Mouse (Mus musculus) ZHBTc4 (cell line): Measurements from ENCODE around the gene 1110051M20Rik.
"Not testable (repeated sequence)": the region's sequence is repeated elsewhere in the genome, so short reads cannot be mapped to it uniquely, and the experiment has no call there.

Experiments used
- DNase-seq: peaks from one replicate; pipeline ENCODE4 v3.0.0-alpha.2; 2011; ENCODE audit warnings: low read depth, low spot score

The 1110051M20Rik gene

GRCm38 (mm10) chr2:91444286-91444892 is at the start of gene 1110051M20Rik:
Gene 1110051M20Rik (minus strand): TSS chr2:91444704.
- DNase-seq, result peak; percentile 96

DNA sequence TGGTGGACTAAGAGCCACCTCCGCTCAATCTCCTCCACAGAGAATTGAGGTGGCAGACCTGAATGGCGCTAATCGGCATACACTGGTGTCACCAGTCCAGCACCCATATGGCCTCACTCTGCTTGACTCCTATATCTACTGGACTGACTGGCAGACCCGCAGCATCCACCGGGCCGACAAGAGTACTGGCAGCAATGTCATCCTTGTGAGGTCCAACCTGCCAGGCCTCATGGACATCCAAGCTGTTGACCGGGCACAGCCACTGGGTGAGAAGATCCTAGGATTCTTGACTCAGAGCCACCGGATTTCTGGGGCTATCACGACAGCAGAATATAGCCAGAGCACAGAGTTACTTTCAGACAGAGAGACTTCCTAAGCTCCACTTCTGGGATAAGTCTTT is 49.5 kb upstream of the 1110051M20Rik start:
- DNase-seq, result no peak

- no peak for DNase-seq
Measured at GRCm38 (mm10) chr2:91492071-91492635, 47.6 kb upstream of the 1110051M20Rik start.

DNA sequence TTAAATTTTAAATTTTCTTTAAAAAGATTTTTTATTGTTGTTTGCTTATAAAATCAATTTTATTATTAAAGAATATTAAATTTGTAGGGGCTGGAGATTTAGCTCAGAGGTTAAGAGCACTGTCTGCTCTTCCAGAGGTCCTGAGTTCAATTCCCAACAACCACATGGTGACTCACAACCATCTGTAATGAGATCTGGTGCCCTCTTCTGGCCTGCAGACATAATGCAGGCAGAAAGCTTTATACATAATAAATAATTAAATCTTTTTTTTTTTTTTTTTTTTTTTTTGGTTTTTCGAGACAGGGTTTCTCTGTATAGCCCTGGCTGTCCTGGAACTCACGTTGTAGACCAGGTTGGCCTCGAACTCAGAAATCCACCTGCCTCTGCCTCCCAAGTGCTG is 42.8 kb upstream of the 1110051M20Rik start:
- not testable (repeated sequence) for DNase-seq

- no peak for DNase-seq
Measured at GRCm38 (mm10) chr2:91485256-91485655, 40.8 kb upstream of the 1110051M20Rik start.

GRCm38 (mm10) chr2:91484698-91485097 is 40.2 kb upstream of the 1110051M20Rik start:
- no peak for DNase-seq

DNA sequence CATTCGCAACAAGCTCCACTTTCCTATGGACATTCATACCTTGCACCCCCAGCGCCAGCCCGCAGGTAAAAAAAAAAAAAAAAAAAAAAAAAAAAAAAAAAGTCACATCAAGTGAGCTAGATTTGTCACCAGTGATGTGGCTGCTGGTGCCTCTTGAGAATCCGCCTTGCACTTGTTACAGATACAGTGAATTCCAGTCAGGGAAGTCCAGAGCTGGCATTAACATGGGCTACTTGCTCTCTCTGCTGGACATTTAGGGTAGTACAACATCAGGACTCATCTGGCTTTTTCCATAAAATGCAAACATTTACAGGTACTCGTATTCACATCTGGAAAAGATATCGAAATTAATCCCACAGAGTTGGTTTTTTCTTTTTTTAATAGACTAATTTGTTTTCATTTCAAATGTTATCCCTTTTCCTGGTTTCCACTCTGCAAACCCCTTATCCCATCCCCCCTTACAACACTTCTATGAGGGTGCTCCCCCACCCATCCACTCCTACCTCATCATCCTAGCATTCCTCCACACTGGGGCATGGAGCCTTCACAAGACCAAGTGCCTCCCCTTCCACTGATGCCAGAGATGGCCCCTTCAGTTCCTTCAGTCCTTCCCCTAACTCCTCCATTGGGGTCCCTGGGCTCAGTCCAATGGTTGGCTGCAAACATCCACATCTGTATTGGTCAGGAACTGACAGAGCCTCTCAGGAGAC is 36.5 kb upstream of the 1110051M20Rik start:
- DNase-seq, result peak; percentile 81

DNA sequence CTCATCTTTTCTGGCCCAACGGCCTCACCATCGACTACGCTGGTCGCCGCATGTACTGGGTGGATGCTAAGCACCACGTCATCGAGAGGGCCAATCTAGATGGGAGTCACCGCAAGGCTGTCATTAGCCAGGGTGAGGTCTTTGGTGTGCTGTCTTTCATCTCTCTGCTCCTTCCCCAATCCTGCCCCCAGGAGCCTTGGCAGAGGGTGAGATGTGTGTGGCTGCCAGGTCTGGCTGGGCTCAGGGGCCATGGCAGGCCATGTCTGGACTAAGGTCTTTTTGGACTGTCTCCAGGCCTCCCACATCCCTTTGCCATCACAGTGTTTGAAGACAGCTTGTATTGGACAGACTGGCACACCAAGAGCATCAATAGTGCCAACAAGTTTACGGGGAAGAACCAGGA is 35.9 kb upstream of the 1110051M20Rik start:
- no peak for DNase-seq

DNA sequence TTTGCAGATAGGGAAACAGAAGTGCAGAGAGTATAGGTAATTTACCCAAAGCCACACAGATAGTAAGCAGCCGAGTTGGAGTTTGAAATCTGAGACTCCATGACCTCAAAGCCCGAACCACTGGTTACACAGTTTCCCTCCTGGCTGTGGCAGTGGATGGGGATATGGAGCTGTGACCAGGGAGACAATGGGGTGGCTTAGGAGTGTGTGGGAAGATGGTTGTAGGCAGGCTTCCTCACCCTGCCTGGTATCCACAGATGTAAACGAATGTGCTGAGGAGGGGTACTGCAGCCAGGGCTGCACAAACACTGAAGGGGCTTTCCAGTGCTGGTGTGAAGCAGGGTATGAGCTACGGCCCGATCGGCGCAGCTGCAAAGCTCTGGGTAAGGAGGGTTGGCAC is 32.3 kb upstream of the 1110051M20Rik start:
- no peak for DNase-seq

- DNase-seq, result no peak
Measured at GRCm38 (mm10) chr2:91476251-91476661, 31.8 kb upstream of the 1110051M20Rik start.

GRCm38 (mm10) chr2:91475791-91476190 is 31.3 kb upstream of the 1110051M20Rik start:
- no peak for DNase-seq

DNA sequence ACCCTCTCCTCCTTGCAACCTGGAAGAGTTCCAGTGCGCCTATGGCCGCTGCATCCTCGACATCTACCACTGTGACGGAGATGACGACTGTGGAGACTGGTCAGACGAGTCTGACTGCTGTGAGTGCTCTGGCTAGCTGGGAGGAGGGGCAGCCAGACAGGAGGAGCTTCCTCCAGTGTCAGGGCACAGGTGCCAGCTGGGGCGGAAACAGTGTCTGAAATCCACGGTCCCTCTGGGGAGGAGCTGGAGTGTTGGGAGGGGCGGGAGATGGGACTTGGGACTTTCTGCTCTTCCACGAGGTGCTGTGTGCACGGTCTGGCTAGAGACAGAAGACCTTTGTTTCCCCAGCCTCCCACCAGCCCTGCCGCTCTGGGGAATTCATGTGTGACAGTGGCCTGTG is 29.9 kb upstream of the 1110051M20Rik start:
- DNase-seq, result no peak

DNA sequence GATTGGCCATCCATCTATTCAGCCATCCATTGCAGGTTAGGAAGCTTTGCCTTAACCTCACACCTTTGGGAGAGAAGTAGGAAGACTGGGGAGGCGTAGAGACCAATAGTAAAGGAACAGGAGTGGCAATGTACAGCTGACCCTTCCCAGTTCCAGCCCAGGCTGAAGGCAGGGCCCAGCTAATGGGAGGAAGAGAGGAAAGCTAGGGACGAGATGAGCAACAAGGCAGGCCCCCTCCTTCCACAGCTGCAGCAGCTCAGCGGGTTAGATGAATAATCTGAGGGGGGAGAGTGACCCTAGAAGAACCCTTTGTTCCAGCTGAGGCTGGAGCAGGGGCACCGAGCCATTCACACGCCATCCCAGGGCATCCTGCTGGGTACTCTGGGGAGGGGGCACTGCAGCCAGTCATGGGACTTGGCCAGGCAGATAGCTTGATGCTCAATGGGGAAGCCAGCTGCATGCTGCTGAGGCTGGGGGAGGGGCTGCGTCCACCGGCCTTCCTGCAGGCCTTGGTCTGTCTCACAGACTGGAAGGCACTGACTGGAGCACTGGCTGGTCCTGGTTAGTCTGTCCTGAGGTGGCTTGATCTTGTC is 25.6 kb upstream of the 1110051M20Rik start:
- no peak for DNase-seq

DNA sequence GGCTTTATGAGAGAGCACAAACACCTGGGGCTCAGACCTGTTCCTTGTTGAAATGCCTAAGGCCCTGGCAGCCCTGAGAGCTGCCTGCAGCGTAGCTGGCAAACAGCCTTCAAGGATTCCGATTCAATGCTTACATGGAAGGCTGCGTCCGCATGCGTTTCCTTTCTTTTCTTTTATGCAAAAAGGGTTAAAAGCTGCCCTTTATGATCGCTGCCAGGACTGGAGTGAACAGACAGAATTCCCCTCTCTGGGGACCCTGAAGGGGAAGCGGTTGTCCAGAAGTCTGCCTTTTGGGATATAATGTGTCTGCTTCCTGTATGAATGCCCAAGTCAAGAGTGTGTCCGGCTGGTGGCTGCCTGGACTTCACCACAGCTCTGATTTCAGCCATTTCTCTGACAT is 23.1 kb upstream of the 1110051M20Rik start:
- no peak for DNase-seq

DNA sequence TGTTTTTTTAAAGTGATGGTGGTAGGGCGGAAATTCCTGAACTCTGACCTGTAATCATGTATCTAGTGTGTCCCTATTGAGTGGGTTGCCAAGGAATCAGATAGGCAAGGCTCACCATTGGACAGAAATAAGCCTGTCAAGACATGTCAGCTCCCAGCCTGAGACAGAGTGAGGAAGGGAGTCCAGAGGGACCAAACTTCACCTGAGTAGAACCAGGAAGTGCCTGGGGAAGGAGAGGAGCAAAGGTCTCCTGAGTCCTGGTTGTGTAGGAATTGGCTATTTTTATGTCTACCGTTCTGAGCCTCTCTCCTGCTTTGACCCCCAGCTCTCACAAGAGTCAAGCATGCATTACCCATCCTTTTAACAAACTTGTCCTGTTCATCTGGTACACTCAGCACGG is 21.4 kb upstream of the 1110051M20Rik start:
- no peak for DNase-seq

GRCm38 (mm10) chr2:91462681-91463080 is 18.2 kb upstream of the 1110051M20Rik start:
- DNase-seq, result no peak

- DNase-seq, result no peak
Measured at GRCm38 (mm10) chr2:91462196-91462595, 17.7 kb upstream of the 1110051M20Rik start.

GRCm38 (mm10) chr2:91461341-91461740 is 16.8 kb upstream of the 1110051M20Rik start:
- DNase-seq, result no peak

GRCm38 (mm10) chr2:91460771-91461170 is 16.3 kb upstream of the 1110051M20Rik start:
- no peak for DNase-seq

- DNase-seq, result peak; percentile 74
Measured at GRCm38 (mm10) chr2:91460076-91460475, 15.6 kb upstream of the 1110051M20Rik start.

- peak; percentile 50 for DNase-seq
Measured at GRCm38 (mm10) chr2:91458673-91459391, 14.3 kb upstream of the 1110051M20Rik start.

DNA sequence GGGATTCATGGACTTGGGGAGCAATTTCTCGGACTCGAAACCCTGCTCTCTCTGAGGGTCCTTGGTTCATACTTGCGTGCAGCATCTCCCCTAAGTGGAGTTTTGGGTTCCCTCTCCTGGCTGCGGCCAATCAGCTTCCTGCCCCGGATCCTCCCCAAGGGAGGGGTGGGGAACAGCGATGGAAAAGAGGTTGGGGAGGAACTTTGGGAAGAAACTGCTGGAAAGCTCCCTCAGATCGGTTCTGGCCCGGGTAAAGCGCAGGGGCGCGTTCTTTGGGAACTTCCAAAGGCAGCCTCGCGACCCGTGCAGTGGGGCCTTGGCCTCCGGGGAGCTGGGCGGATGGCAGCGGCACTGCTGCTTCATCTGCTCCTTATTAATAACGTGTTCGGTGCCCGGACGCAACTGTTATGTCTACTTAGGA is 13.8 kb upstream of the 1110051M20Rik start:
- peak; percentile 52 for DNase-seq
